Mouse (Mus musculus) erythroblast, embryonic 14.5 days (primary cell): ENCODE results near the gene Ptgr2. TPM values are rescaled to one million over a fixed set of nuclear protein-coding genes. Genes with fewer than 3 reads are reported as not detected.
A peak's percentile ranks its signal among the peaks of the same experiment; 100 is the strongest.

Experiments used
- H3K27me3 ChIP-seq: 2 replicates; pipeline ENCODE4 v1.6.1; 2012; ENCODE audit warnings: inconsistent platforms; ENCODE audit not compliant: control insufficient read depth
- H3K36me3 ChIP-seq: 2 replicates; pipeline ENCODE4 v1.6.1; 2012; ENCODE audit warnings: mild to moderate bottlenecking, inconsistent platforms; ENCODE audit not compliant: control insufficient read depth
- H3K4me1 ChIP-seq: 2 replicates; pipeline ENCODE4 v1.6.1; 2012; ENCODE audit warnings: inconsistent platforms; ENCODE audit not compliant: control insufficient read depth
- H3K4me3 ChIP-seq: replicated peaks from 2 replicates; pipeline ENCODE3; 2012; ENCODE audit warnings: moderate library complexity, mild to moderate bottlenecking, inconsistent platforms
- H3K9me3 ChIP-seq: 2 replicates; pipeline ENCODE4 v1.6.1; 2012; ENCODE audit warnings: low read length, inconsistent platforms, mixed read lengths; ENCODE audit not compliant: control insufficient read depth
- GATA1 ChIP-seq: IDR thresholded peaks from 2 replicates; pipeline ENCODE4 v1.6.1; 2012; ENCODE audit warnings: low read length, inconsistent platforms, mixed read lengths
- TAL1 ChIP-seq: IDR thresholded peaks from 3 replicates; pipeline ENCODE4 v1.6.1; 2012; ENCODE audit warnings: low read length, inconsistent platforms, mixed read lengths
- polyA plus RNA-seq: library from polyadenylated mRNA; stranded (reverse); fragments of >175 nt; gene quantifications from 2 replicates; pipeline ENCODE4 v1.2.3, GENCODE M21; 2012

Gene Ptgr2
- polyA plus RNA-seq, 1 experiment = 0.32 TPM

GRCm38 (mm10) chr12:84288461-84288860 lies 3.4 kb downstream of the Ptgr2 start:
- peaks cover 43% of the 10 kb centered on the region for H3K36me3 ChIP-seq
- H3K4me3 ChIP-seq = no peak overlapping the region
- peaks cover 45% of the 10 kb centered on the region for H3K4me1 ChIP-seq
- no peaks in the 10 kb centered on the region for H3K9me3 ChIP-seq
- TF ChIP-seq TAL1 = no peak
- TF ChIP-seq GATA1 = no peak
- H3K27me3 ChIP-seq = no peaks in the 10 kb centered on the region

GRCm38 (mm10) chr12:84297851-84298250 lies 12.8 kb downstream of the Ptgr2 start:
- Histone ChIP-seq H3K27me3 (no peaks in the 10 kb centered on the region), H3K36me3 (peaks cover 94% of the 10 kb centered on the region), H3K9me3 (no peaks in the 10 kb centered on the region), H3K4me1 (peaks cover 20% of the 10 kb centered on the region), H3K4me3 (no peak overlapping the region)
- TF ChIP-seq TAL1 (no peak), GATA1 (no peak)

- Histone ChIP-seq H3K36me3 (peaks cover 94% of the 10 kb centered on the region), H3K4me1 (peaks cover 18% of the 10 kb centered on the region), H3K27me3 (no peaks in the 10 kb centered on the region), H3K9me3 (no peaks in the 10 kb centered on the region), H3K4me3 (no peak overlapping the region)
- peak; percentile 48 for TF ChIP-seq TAL1
- TF ChIP-seq GATA1 = no peak
Observed at GRCm38 (mm10) chr12:84299265-84299664, 14.2 kb downstream of the Ptgr2 start.

- H3K4me1 ChIP-seq = peaks cover 10% of the 10 kb centered on the region
- H3K4me3 ChIP-seq = no peak overlapping the region
- H3K9me3 ChIP-seq = no peaks in the 10 kb centered on the region
- TF ChIP-seq TAL1 = no peak
- no peak for TF ChIP-seq GATA1
- H3K36me3 ChIP-seq = peaks cover 90% of the 10 kb centered on the region
- H3K27me3 ChIP-seq = no peaks in the 10 kb centered on the region
Observed at GRCm38 (mm10) chr12:84304101-84304500, 19.1 kb downstream of the Ptgr2 start.

GRCm38 (mm10) chr12:84304554-84304953 lies 19.5 kb downstream of the Ptgr2 start:
- H3K36me3 ChIP-seq = peaks cover 88% of the 10 kb centered on the region

GRCm38 (mm10) chr12:84311306-84311705 lies 26.3 kb downstream of the Ptgr2 start:
- Histone ChIP-seq H3K4me1 (peaks cover 14% of the 10 kb centered on the region), H3K36me3 (peaks cover 70% of the 10 kb centered on the region), H3K9me3 (no peaks in the 10 kb centered on the region), H3K27me3 (no peaks in the 10 kb centered on the region), H3K4me3 (no peak overlapping the region)
- TF ChIP-seq TAL1 (no peak), GATA1 (no peak)

More at GRCm38 (mm10) chr12:84304554-84304953, 19.5 kb downstream of the Ptgr2 start:
- peaks cover 5% of the 10 kb centered on the region for H3K4me1 ChIP-seq
- H3K27me3 ChIP-seq = no peaks in the 10 kb centered on the region
- no peak for TF ChIP-seq GATA1
- TF ChIP-seq TAL1 = no peak
- no peak overlapping the region for H3K4me3 ChIP-seq
- no peaks in the 10 kb centered on the region for H3K9me3 ChIP-seq

GRCm38 (mm10) chr12:84316006-84316405 lies 31.0 kb downstream of the Ptgr2 start:
- Histone ChIP-seq H3K4me3 (peak overlapping the region; percentile 97), H3K4me1 (peaks cover 52% of the 10 kb centered on the region), H3K9me3 (no peaks in the 10 kb centered on the region), H3K36me3 (peaks cover 43% of the 10 kb centered on the region), H3K27me3 (no peaks in the 10 kb centered on the region)
- no peak for TF ChIP-seq GATA1
- no peak for TF ChIP-seq TAL1

- H3K27me3 ChIP-seq = no peaks in the 10 kb centered on the region
Observed at GRCm38 (mm10) chr12:84316721-84317621, 31.9 kb downstream of the Ptgr2 start, which contains the start of gene Zfp410. Gene Zfp410, plus strand, starts transcription at chr12:84316852.

GRCm38 (mm10) chr12:84327111-84327512 lies 42.1 kb downstream of the Ptgr2 start:
- peaks cover 6% of the 10 kb centered on the region for H3K4me1 ChIP-seq
- H3K4me3 ChIP-seq = no peak overlapping the region
- no peaks in the 10 kb centered on the region for H3K9me3 ChIP-seq
- H3K36me3 ChIP-seq = peaks cover 90% of the 10 kb centered on the region
- no peak for TF ChIP-seq TAL1
- TF ChIP-seq GATA1 = no peak
- no peaks in the 10 kb centered on the region for H3K27me3 ChIP-seq

More at GRCm38 (mm10) chr12:84316721-84317621, 31.9 kb downstream of the Ptgr2 start, which contains the start of gene Zfp410:
- Histone ChIP-seq H3K9me3 (no peaks in the 10 kb centered on the region), H3K4me1 (peaks cover 56% of the 10 kb centered on the region), H3K36me3 (peaks cover 39% of the 10 kb centered on the region), H3K4me3 (peak within 1 kb of the TSS; percentile 97)
- TF ChIP-seq TAL1 (no peak), GATA1 (no peak)
